Mouse (Mus musculus): Measurements from ENCODE around the gene Abhd15. TPM values are rescaled to one million over a fixed set of nuclear protein-coding genes. Genes with fewer than 3 reads are reported as not detected.
A peak's percentile ranks its signal among the peaks of the same experiment; 100 is the strongest.

Gene Abhd15
- total and polyA plus RNA-seq, 2 experiments from 2014 or later: 1.2 to 2.1 TPM

- H3K27ac ChIP-seq (ENCODE audit: low read depth): no peak overlapping the region
- no peak overlapping the region for H3K9ac ChIP-seq (replicated peaks; ENCODE audit: low read depth, low read length)
- H3K9me3 ChIP-seq (replicated peaks; ENCODE audit: control insufficient read depth, low read length): no peaks in the 10 kb centered on the region
- TF ChIP-seq CTCF (IDR thresholded peaks at IDR 0.05; ENCODE audit: low read depth) (no peak), EP300 (IDR thresholded peaks at IDR 0.05; ENCODE audit: low read depth) (no peak)
- no peaks in the 10 kb centered on the region for H3K27me3 ChIP-seq (ENCODE audit: control insufficient read depth, insufficient read depth, low read length)
- H3K4me1 ChIP-seq (ENCODE audit: control insufficient read depth, insufficient read depth): peaks cover 14% of the 10 kb centered on the region
- no peak overlapping the region for H3K4me3 ChIP-seq (ENCODE audit: low read depth, low read length)
- no peak overlapping the region for H3K4me2 ChIP-seq (ENCODE audit: low read depth, low read length)
- DNase-seq (ENCODE audit: low spot score): no peak
- WGBS: 67% methylated on average over 6 of the region's 6 CpGs
- ATAC-seq (ENCODE audit: insufficient read depth, low read depth): no peak
- peaks cover 75% of the 10 kb centered on the region for H3K36me3 ChIP-seq (replicated peaks; ENCODE audit: control insufficient read depth, insufficient read depth, low read length)
Measured at GRCm38 (mm10) chr11:77502481-77502880, 12.4 kb upstream of the Abhd15 start.

DNA sequence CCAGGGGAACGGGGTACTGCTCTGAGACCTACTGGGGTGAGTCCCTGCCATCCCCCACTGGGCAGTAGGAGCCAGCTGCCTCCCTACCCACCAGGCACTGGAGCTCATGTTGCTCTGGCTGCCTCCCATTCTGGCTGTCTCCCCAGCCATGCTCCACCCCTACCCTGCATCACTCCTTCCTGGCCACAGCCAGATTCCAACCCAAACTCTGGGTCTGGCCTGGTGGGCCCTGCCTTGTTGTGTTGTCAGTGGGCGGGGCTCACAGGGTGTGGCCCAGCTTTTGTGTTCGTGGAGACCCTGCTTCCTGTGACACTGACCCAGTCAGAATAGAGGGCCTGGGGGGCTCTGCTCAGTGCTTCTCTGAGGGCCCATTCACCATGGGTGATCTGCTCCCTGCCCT lies 11.4 kb upstream of the Abhd15 start:
- WGBS: 59% methylated on average over 3 of the region's 3 CpGs
- H3K9ac ChIP-seq (replicated peaks; ENCODE audit: low read depth, low read length): no peak overlapping the region
- H3K27ac ChIP-seq (ENCODE audit: low read depth): no peak overlapping the region
- TF ChIP-seq EP300 (IDR thresholded peaks at IDR 0.05; ENCODE audit: low read depth) (no peak), CTCF (IDR thresholded peaks at IDR 0.05; ENCODE audit: low read depth) (no peak)
- H3K4me2 ChIP-seq (ENCODE audit: low read depth, low read length): no peak overlapping the region
- no peaks in the 10 kb centered on the region for H3K27me3 ChIP-seq (ENCODE audit: control insufficient read depth, insufficient read depth, low read length)
- H3K9me3 ChIP-seq (replicated peaks; ENCODE audit: control insufficient read depth, low read length): no peaks in the 10 kb centered on the region
- no peak for DNase-seq (ENCODE audit: low spot score)
- peaks cover 75% of the 10 kb centered on the region for H3K36me3 ChIP-seq (replicated peaks; ENCODE audit: control insufficient read depth, insufficient read depth, low read length)
- no peak overlapping the region for H3K4me3 ChIP-seq (ENCODE audit: low read depth, low read length)
- peaks cover 7% of the 10 kb centered on the region for H3K4me1 ChIP-seq (ENCODE audit: control insufficient read depth, insufficient read depth)
- 0 out of 2 replicates have a peak, but pooled peaks have one; percentile 18 for ATAC-seq (ENCODE audit: insufficient read depth, low read depth)

GRCm38 (mm10) chr11:77504377-77504776 lies 10.5 kb upstream of the Abhd15 start:
- 94% methylated on average over 19 of the region's 19 CpGs for WGBS
- ATAC-seq (ENCODE audit: insufficient read depth, low read depth): no peak
- TF ChIP-seq EP300 (IDR thresholded peaks at IDR 0.05; ENCODE audit: low read depth) (no peak), CTCF (IDR thresholded peaks at IDR 0.05; ENCODE audit: low read depth) (no peak)
- H3K27ac ChIP-seq (ENCODE audit: low read depth): no peak overlapping the region
- DNase-seq (ENCODE audit: low spot score): no peak
- H3K9ac ChIP-seq (replicated peaks; ENCODE audit: low read depth, low read length): no peak overlapping the region
- no peaks in the 10 kb centered on the region for H3K9me3 ChIP-seq (replicated peaks; ENCODE audit: control insufficient read depth, low read length)
- H3K27me3 ChIP-seq (ENCODE audit: control insufficient read depth, insufficient read depth, low read length): no peaks in the 10 kb centered on the region
- H3K4me3 ChIP-seq (ENCODE audit: low read depth, low read length): no peak overlapping the region
- 0 out of 2 replicates have a peak, but pooled peaks cover 8% of the 10 kb centered on the region for H3K4me1 ChIP-seq (ENCODE audit: control insufficient read depth, insufficient read depth)
- H3K4me2 ChIP-seq (ENCODE audit: low read depth, low read length): no peak overlapping the region
- peaks cover 70% of the 10 kb centered on the region for H3K36me3 ChIP-seq (replicated peaks; ENCODE audit: control insufficient read depth, insufficient read depth, low read length)

GRCm38 (mm10) chr11:77505291-77505980 lies 9.5 kb upstream of the Abhd15 start:
- Histone ChIP-seq H3K4me2 (ENCODE audit: low read depth, low read length) (no peak overlapping the region), H3K9me3 (replicated peaks; ENCODE audit: control insufficient read depth, low read length) (no peaks in the 10 kb centered on the region), H3K27ac (ENCODE audit: low read depth) (no peak overlapping the region), H3K27me3 (ENCODE audit: control insufficient read depth, insufficient read depth, low read length) (no peaks in the 10 kb centered on the region), H3K36me3 (replicated peaks; ENCODE audit: control insufficient read depth, insufficient read depth, low read length) (peaks cover 59% of the 10 kb centered on the region), H3K9ac (replicated peaks; ENCODE audit: low read depth, low read length) (no peak overlapping the region), H3K4me3 (ENCODE audit: low read depth, low read length) (no peak overlapping the region), H3K4me1 (ENCODE audit: control insufficient read depth, insufficient read depth) (0 out of 2 replicates have a peak, but pooled peaks cover 8% of the 10 kb centered on the region)
- ATAC-seq (ENCODE audit: insufficient read depth, low read depth) (no peak), DNase-seq (ENCODE audit: low spot score) (no peak)
- 84% methylated on average over 22 of the region's 22 CpGs for WGBS
- TF ChIP-seq CTCF (IDR thresholded peaks at IDR 0.05; ENCODE audit: low read depth): no peak
- TF ChIP-seq EP300 (IDR thresholded peaks at IDR 0.05; ENCODE audit: low read depth): no peak

GRCm38 (mm10) chr11:77506273-77506672 lies 8.6 kb upstream of the Abhd15 start:
- Histone ChIP-seq H3K4me1 (ENCODE audit: control insufficient read depth, insufficient read depth) (0 out of 2 replicates have a peak, but pooled peaks cover 8% of the 10 kb centered on the region), H3K4me3 (ENCODE audit: low read depth, low read length) (no peak overlapping the region), H3K9ac (replicated peaks; ENCODE audit: low read depth, low read length) (no peak overlapping the region), H3K27ac (ENCODE audit: low read depth) (no peak overlapping the region), H3K36me3 (replicated peaks; ENCODE audit: control insufficient read depth, insufficient read depth, low read length) (peaks cover 54% of the 10 kb centered on the region), H3K9me3 (replicated peaks; ENCODE audit: control insufficient read depth, low read length) (no peaks in the 10 kb centered on the region), H3K27me3 (ENCODE audit: control insufficient read depth, insufficient read depth, low read length) (no peaks in the 10 kb centered on the region), H3K4me2 (ENCODE audit: low read depth, low read length) (no peak overlapping the region)
- ATAC-seq (ENCODE audit: insufficient read depth, low read depth) (no peak), DNase-seq (ENCODE audit: low spot score) (no peak)
- no peak for TF ChIP-seq CTCF (IDR thresholded peaks at IDR 0.05; ENCODE audit: low read depth)
- TF ChIP-seq EP300 (IDR thresholded peaks at IDR 0.05; ENCODE audit: low read depth): no peak
- 80% methylated on average over 14 of the region's 14 CpGs for WGBS

- Histone ChIP-seq H3K9ac (replicated peaks; ENCODE audit: low read depth, low read length) (no peak overlapping the region), H3K4me1 (ENCODE audit: control insufficient read depth, insufficient read depth) (0 out of 2 replicates have a peak, but pooled peaks cover 8% of the 10 kb centered on the region), H3K27me3 (ENCODE audit: control insufficient read depth, insufficient read depth, low read length) (no peaks in the 10 kb centered on the region), H3K4me2 (ENCODE audit: low read depth, low read length) (no peak overlapping the region), H3K9me3 (replicated peaks; ENCODE audit: control insufficient read depth, low read length) (no peaks in the 10 kb centered on the region), H3K27ac (ENCODE audit: low read depth) (no peak overlapping the region), H3K4me3 (ENCODE audit: low read depth, low read length) (no peak overlapping the region), H3K36me3 (replicated peaks; ENCODE audit: control insufficient read depth, insufficient read depth, low read length) (peaks cover 54% of the 10 kb centered on the region)
- ATAC-seq (ENCODE audit: insufficient read depth, low read depth) (no peak), DNase-seq (ENCODE audit: low spot score) (no peak)
- 83% methylated on average over 6 of the region's 6 CpGs for WGBS
- TF ChIP-seq EP300 (IDR thresholded peaks at IDR 0.05; ENCODE audit: low read depth) (no peak), CTCF (IDR thresholded peaks at IDR 0.05; ENCODE audit: low read depth) (no peak)
Measured at GRCm38 (mm10) chr11:77506941-77507340, 8.0 kb upstream of the Abhd15 start.

All from heart, postnatal 0 days (tissue).